Mouse (Mus musculus): ENCODE results near the gene Upp2. TPM values are rescaled to one million over a fixed set of nuclear protein-coding genes. Genes with fewer than 3 reads are reported as not detected.
A peak's percentile ranks its signal among the peaks of the same experiment; 100 is the strongest.

Upp2 gene
- polyA plus RNA-seq (2012; rRNA removed), result 4.2 TPM in 2 replicates

DNA sequence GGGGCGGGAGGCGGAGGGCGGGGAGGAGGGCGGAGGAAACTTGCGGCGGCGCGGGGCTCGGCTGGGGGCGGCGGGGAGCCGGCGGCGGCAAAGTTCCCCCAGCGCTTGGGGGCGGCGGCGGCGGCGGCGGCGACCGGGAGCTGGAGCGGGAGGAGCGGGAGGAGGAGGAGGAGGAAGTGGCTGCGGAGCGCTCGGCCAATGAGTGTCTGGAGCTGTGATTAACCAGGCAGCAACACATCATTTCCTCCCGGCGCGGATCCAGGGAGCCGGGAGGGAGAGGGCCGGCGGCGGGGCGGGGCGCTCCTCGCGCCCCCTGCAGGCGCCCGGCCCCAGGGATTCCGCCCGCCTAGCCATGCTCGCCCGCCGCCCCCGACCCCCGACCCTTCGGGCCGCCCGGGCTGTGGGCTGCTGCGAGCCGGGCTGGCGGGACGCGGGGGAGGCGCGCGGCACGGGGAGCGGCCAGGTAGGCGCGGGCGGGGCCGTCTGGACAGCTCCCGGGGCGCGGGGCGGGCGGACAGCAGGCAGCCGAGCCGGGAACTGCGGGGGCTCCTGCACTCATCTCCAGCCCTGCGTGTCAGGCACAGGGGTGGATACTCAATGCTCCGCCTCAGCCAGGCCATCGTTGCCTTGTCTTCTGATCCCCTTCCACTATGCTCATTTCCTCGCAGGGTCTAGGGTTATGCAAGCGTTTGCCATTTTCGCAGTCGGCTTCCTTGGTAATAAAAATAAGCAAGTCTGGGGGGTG is at the start of gene Upp2, which contains the start of gene Acvr1:
TSS of gene Upp2 (plus strand) at position 233 of the 745 bp plus-strand sequence.
TSS of gene Acvr1 (minus strand) at position 92 of the 745 bp plus-strand sequence.
- no peak for DNase-seq (ENCODE audit: low read depth, low spot score)
- WGBS, result 2% methylated on average over 67 of the region's 80 CpGs

GRCm38 (mm10) chr2:58518517-58518916 is 48.6 kb upstream of the Upp2 start:
- DNase-seq (ENCODE audit: low read depth, low spot score), result no peak
- WGBS, result 74% methylated on average over 1 of the region's 1 CpGs

GRCm38 (mm10) chr2:58520727-58521126 is 46.4 kb upstream of the Upp2 start:
- WGBS, result 60% methylated on average over 9 of the region's 9 CpGs
- DNase-seq (ENCODE audit: low read depth, low spot score), result no peak

GRCm38 (mm10) chr2:58521621-58522020 is 45.5 kb upstream of the Upp2 start:
- WGBS, result 77% methylated on average over 6 of the region's 6 CpGs
- DNase-seq (ENCODE audit: low read depth, low spot score), result no peak

DNA sequence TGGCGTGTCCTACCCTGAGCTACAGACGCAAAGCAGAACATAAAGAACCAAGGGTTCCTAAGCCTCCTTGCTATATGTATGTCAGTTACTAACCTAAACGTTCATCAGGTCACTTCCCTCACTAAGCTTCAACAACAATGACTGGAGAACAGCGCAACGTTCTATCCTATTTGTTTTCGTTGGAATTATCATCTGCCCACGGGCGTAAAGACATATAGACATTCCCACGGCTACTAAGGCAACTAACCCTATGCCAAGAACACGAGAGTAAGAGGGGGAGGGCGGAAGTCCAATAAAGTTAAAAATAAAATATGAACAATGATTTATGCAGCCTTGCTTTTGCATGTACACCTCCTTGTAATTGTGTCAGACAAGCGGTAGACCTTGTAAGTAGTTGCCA is 44.0 kb upstream of the Upp2 start:
- WGBS, result 72% methylated on average over 12 of the region's 12 CpGs
- DNase-seq (ENCODE audit: low read depth, low spot score), result no peak

- 87% methylated on average over 5 of the region's 5 CpGs for WGBS
- DNase-seq (ENCODE audit: low read depth, low spot score), result no peak
Measured at GRCm38 (mm10) chr2:58523894-58524293, 43.2 kb upstream of the Upp2 start.

DNA sequence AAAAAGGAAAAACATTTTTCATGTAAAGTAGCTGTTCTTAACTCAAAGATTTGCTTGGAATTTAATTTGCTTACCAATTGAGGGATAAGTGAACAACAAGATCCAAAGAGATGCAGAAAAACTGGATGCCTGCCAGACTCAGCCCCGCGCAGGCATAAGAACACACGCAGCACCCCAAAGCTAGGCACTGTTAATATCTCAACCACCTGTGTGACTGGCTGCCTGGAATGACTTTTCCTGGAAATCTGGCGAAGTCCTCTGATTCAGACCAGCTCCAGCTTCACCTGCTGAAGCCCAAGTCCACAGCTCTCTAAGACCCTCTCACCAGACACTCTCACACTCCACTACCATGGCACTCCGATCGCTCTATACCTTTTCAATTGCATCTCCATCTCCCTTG is 42.7 kb upstream of the Upp2 start:
- 93% methylated on average over 6 of the region's 6 CpGs for WGBS
- no peak for DNase-seq (ENCODE audit: low read depth, low spot score)

DNA sequence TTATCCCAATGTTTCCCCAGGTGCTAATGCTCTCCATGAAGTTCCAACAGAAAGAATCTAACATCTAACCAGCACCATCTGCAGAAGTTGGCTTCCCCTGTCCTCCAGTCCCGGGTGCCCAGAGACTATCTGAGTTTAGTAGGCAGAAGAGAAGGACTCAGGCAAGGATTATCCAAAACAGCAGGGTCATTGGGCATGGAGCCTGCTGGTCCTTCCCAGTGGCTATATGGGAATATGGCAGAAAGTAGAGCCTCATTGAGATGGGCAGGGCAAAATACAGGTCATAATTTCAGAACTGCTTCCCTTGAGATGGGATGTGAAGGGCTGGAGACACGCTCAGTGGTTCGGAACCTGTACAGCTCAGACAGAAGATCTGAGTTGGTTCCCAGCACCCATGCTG is 39.3 kb upstream of the Upp2 start:
- 96% methylated on average over 3 of the region's 3 CpGs for WGBS
- no peak for DNase-seq (ENCODE audit: low read depth, low spot score)

DNA sequence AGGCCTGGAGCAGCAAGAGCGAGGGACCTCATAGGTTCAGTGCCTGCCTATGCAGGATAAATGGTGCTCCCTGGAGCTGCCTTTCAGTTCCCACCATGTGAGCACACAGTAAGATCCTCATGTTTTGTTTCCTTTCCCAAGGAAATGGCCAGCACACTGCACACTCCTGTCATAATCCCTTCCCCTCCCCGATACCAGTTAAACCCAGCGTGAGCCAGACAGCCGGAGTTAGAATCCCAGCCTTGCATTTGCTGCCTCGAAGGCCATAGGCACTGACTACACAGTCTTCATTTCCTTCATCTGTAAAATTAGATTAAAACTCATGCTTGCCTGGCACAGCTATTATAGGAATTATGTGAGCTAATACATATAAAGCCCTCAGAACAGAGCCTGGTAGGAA is 37.7 kb upstream of the Upp2 start:
- no peak for DNase-seq (ENCODE audit: low read depth, low spot score)
- WGBS, result 78% methylated on average over 5 of the region's 5 CpGs

- no peak for DNase-seq (ENCODE audit: low read depth, low spot score)
- WGBS, result 53% methylated on average over 7 of the region's 7 CpGs
Measured at GRCm38 (mm10) chr2:58529860-58530440, 37.1 kb upstream of the Upp2 start.

- 71% methylated on average over 4 of the region's 4 CpGs for WGBS
- no peak for DNase-seq (ENCODE audit: low read depth, low spot score)
Measured at GRCm38 (mm10) chr2:58530521-58530920, 36.6 kb upstream of the Upp2 start.

DNA sequence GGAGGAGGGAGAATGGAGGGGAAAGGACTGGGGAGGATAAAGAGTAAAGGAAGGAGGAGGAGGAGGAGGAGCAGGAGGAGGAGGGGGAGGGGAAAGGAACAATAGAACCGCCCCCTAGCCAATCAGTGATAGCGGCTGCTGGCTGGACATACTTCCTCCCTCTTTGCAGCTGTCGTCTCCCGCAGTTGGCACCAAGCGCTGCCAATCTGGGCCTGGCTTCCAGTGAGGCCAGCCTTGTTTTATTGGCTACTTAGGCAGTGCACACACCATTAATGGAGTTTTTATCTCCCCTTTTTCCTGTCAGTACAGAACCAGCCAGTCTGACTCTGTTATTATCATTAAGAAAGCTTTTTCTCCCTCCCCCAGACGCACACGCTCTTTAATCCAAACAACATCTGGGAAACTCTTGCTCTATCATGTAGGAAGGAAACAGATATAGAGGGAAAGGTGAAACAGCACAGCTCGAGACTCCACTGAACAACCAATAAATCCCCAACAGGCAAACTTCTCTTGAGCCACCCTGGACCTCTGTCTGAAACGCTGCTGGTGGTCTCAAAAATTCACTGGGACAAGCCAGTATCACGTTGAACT is 34.7 kb upstream of the Upp2 start:
- DNase-seq (ENCODE audit: low read depth, low spot score), result peak; percentile 76
- 13% methylated on average over 10 of the region's 10 CpGs for WGBS

GRCm38 (mm10) chr2:58533521-58534001 is 33.5 kb upstream of the Upp2 start:
- no peak for DNase-seq (ENCODE audit: low read depth, low spot score)
- 25% methylated on average over 7 of the region's 7 CpGs for WGBS

DNA sequence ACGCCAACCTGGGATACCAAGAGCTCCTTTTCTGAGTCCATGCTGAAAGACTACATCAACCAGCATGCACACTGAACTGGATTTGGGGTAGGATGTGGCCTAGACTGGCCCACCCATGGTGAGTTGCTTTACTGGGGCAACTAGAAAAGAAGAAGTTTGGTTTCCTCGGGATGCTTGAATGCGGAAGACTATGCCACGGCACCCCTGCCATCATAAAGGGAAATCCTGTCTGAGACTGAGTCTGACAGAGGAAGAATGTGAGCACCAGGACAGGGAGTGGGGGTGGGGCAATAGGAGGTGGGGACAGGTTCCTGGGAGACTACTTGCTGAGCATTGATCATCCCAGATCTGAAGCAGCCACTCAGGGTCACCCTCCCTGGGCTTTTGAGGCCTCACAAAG is 32.7 kb upstream of the Upp2 start:
- no peak for DNase-seq (ENCODE audit: low read depth, low spot score)
- 83% methylated on average over 4 of the region's 4 CpGs for WGBS

DNA sequence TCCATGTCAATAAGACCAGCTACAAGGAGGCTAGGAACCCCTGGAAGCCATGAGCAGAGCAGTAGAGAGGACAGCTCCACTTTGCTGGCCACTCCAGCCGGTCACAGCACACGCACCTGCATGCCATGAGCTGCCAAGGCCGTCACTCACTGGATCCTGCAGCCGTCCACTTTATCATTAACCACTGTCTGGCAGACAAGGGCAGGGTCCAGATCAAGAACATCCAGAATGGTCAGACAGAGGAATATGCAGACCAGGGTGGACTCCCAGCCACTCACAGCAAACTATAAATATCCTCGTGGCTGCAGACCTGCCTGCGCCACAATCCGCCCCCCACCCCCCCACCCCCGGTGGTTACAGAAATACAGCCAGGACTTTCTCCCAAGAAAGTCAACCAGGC is 31.9 kb upstream of the Upp2 start:
- no peak for DNase-seq (ENCODE audit: low read depth, low spot score)
- 38% methylated on average over 8 of the region's 8 CpGs for WGBS

GRCm38 (mm10) chr2:58536796-58537195 is 30.3 kb upstream of the Upp2 start:
- WGBS, result 80% methylated on average over 3 of the region's 3 CpGs

DNA sequence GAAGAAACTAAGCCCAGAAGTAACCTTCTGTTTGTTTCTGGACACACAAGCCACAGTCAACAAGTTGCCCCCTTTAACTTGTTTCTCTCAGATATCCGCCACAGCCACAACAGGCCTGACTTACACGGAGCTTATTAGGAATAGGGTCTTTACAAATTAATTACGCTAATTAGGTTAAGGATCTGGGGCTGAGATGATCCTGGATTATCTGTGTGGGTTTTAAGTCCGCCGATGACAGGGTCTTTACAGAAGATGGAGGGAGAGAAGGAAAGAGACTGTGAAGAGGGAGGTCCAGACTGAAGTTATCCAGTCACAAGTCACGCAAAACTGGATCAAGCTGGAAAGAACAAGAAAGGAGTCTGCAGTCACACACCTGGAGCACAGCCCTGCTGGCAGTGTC is 28.9 kb upstream of the Upp2 start:
- DNase-seq (ENCODE audit: low read depth, low spot score), result no peak
- WGBS, result 93% methylated on average over 6 of the region's 6 CpGs

More at GRCm38 (mm10) chr2:58536796-58537195, 30.3 kb upstream of the Upp2 start:
- DNase-seq (ENCODE audit: low read depth, low spot score), result no peak

- 82% methylated on average over 5 of the region's 5 CpGs for WGBS
- DNase-seq (ENCODE audit: low read depth, low spot score), result no peak
Measured at GRCm38 (mm10) chr2:58543252-58543651, 23.8 kb upstream of the Upp2 start.

DNA sequence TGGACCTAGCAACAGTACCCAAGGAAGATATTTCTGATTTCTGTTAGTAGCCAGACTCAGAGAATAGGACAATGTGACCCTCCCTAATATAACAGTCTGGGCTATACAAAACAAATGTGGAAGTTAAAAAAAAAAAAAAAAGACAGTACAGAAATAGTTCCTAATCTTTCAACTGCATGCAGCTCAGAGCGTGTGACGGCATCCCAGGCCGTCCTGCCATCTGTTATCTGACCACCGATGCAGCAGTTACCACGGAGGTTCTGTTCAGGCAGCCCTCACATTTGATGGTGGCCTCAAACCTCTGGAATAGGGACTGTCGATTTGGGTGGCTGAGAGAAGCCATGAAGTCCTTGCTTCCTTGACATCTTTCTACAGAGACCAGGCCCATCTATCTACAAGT is 22.7 kb upstream of the Upp2 start:
- DNase-seq (ENCODE audit: low read depth, low spot score), result no peak
- WGBS, result 93% methylated on average over 6 of the region's 6 CpGs

DNA sequence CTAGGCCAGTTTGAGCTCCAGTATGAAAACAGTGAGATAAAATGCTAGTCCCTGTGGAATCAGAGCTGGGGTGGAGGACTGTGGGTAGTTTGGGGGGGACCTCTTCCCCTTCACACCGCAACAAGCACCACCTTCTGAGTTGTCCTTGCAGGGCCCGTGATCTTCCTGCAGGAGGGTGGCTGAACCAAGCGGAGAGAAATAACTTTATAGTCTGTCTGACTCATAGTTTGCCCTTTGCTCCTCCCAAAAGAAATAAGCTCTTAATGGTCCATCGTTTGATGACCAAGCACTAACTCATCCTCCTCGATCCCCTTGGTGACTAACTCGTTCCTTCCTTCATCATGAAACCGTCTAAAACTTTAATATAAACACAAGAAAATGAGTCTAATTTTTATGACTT is 20.8 kb upstream of the Upp2 start:
- WGBS, result 20% methylated on average over 7 of the region's 7 CpGs
- no peak for DNase-seq (ENCODE audit: low read depth, low spot score)

GRCm38 (mm10) chr2:58548943-58549342 is 18.2 kb upstream of the Upp2 start:
- 30% methylated on average over 7 of the region's 7 CpGs for WGBS
- no peak for DNase-seq (ENCODE audit: low read depth, low spot score)
